Mouse (Mus musculus): ENCODE data around the gene Rasgrf1. TPM values are rescaled to one million over a fixed set of nuclear protein-coding genes. Genes with fewer than 3 reads are reported as not detected.
"Not testable (repeated sequence)": the region's sequence is repeated elsewhere in the genome, so short reads cannot be mapped to it uniquely, and the experiment has no call there.

Rasgrf1 gene
- polyA plus RNA-seq, 1 experiment = not detected

DNA sequence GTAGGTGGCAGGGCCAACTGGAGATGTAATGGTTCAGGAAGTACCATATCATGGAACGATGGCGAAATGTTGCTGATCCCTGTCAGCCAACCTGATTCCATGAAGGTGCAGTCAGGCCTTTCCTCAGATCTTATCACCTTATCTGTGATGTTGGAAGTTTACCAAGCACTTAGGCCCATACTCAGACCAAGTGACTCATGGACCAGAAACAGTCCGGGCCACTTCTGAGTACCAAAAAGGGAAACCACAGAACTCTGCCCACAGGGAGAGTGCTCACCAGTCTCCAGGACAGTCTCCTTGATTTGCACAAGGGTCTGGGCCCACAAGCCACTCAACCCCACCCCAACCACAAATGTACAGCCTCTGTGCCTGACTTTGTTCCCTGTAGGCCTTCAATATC is 126.1 kb downstream of the Rasgrf1 start:
- H3K27ac ChIP-seq (ENCODE audit: insufficient read depth, low read depth, low read length) = no peak overlapping the region
- TF ChIP-seq POLR2A (IDR thresholded peaks at IDR 0.05; ENCODE audit: insufficient read depth, low read depth, low read length) = no peak
- TF ChIP-seq CTCF (IDR thresholded peaks at IDR 0.05; ENCODE audit: insufficient read depth, low read depth, low read length) = no peak
- WGBS = 98% methylated on average over 3 of the region's 3 CpGs
- no peaks in the 10 kb centered on the region for H3K4me1 ChIP-seq (ENCODE audit: control insufficient read depth, insufficient read depth, low read length)
- H3K4me3 ChIP-seq (ENCODE audit: insufficient read depth, low read depth, low read length) = no peak overlapping the region

DNA sequence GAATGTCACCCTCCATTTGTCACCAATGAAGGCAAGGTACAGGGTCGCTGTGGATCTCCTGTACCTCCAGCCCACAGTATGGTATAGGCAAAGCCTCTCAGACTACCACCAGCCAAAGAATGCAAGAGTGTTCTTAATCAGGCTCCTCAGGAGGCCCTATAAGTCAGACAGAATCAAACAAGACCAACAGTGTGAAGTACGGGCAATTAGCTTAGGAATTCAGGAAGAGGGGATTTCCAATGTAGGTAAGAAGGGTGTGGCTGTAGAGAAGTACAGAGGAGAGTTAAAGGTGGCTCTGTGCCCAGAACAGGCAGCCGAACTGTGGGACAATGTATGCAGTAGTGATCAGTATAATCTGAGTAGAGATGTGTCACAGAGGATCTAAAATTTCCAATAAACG is 126.6 kb downstream of the Rasgrf1 start:
- WGBS = 85% methylated on average over 4 of the region's 4 CpGs
- no peak overlapping the region for H3K27ac ChIP-seq (ENCODE audit: insufficient read depth, low read depth, low read length)
- H3K4me1 ChIP-seq (ENCODE audit: control insufficient read depth, insufficient read depth, low read length) = no peaks in the 10 kb centered on the region
- H3K4me3 ChIP-seq (ENCODE audit: insufficient read depth, low read depth, low read length) = no peak overlapping the region
- TF ChIP-seq CTCF (IDR thresholded peaks at IDR 0.05; ENCODE audit: insufficient read depth, low read depth, low read length) = no peak
- TF ChIP-seq POLR2A (IDR thresholded peaks at IDR 0.05; ENCODE audit: insufficient read depth, low read depth, low read length) = no peak

DNA sequence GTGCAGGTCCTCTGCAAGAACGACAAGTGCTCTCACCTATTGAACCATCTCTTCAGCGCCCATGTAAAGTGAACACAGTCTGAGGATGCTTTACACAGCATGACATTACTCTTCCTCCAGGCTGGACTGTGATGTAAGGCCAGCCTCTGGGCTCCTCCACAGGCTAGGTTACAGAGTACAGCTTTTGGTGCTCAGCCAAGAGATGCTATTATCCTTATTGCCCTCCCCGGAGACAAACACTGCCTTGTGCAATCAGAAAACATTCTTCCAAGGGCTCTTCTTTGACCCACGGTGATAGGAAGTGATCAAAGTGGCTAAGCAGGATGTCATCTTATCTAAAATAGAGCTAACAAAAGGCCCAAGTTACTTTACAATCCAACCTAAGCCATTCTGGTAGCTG is 128.8 kb downstream of the Rasgrf1 start:
- H3K27ac ChIP-seq (ENCODE audit: insufficient read depth, low read depth, low read length) = no peak overlapping the region
- 63% methylated on average over 4 of the region's 4 CpGs for WGBS
- no peak overlapping the region for H3K4me3 ChIP-seq (ENCODE audit: insufficient read depth, low read depth, low read length)
- no peaks in the 10 kb centered on the region for H3K4me1 ChIP-seq (ENCODE audit: control insufficient read depth, insufficient read depth, low read length)
- no peak for TF ChIP-seq CTCF (IDR thresholded peaks at IDR 0.05; ENCODE audit: insufficient read depth, low read depth, low read length)
- no peak for TF ChIP-seq POLR2A (IDR thresholded peaks at IDR 0.05; ENCODE audit: insufficient read depth, low read depth, low read length)

DNA sequence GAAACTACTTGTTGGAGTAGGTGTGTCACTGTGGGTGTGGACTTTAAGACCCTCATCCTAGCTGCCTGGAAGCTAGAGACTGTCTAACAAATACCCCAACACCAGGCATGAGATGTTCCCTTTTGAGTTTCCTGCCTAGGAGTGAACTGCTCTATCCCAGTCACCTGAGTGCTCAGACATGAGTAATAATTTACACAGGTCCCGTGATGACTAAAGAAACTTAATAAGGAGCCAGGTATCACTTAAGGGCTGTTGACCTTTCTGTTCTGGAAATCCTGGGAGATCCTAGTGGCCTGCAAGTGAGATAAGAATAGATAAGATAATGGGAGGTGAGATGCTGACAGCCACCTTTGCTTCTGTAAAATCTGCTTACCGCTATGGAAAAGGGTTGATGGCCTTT is 131.2 kb downstream of the Rasgrf1 start:
- WGBS = 93% methylated on average over 2 of the region's 2 CpGs
- Histone ChIP-seq H3K4me3 (ENCODE audit: insufficient read depth, low read depth, low read length) (no peak overlapping the region), H3K4me1 (ENCODE audit: control insufficient read depth, insufficient read depth, low read length) (no peaks in the 10 kb centered on the region), H3K27ac (ENCODE audit: insufficient read depth, low read depth, low read length) (no peak overlapping the region)
- TF ChIP-seq CTCF (IDR thresholded peaks at IDR 0.05; ENCODE audit: insufficient read depth, low read depth, low read length) = no peak
- TF ChIP-seq POLR2A (IDR thresholded peaks at IDR 0.05; ENCODE audit: insufficient read depth, low read depth, low read length) = no peak

DNA sequence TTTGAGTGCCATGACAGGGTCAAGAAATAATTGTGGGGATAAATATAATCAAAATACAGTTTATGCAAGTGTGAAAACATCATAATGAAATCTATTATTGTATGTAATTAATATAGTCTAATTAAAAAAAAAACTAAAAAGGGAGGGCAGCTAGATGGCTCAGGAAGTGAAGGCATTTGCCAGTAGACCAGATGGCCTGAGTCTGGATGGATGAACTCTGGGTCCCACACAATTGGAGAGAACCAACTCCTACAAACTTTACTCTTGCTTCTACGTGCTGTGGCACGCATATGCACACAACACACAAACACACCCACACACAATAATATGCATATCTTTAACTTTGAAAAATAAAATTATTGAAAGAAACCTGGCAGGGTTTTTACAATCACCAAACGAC is 131.8 kb downstream of the Rasgrf1 start:
- H3K4me3 ChIP-seq (ENCODE audit: insufficient read depth, low read depth, low read length) = no peak overlapping the region
- no peak overlapping the region for H3K27ac ChIP-seq (ENCODE audit: insufficient read depth, low read depth, low read length)
- TF ChIP-seq CTCF (IDR thresholded peaks at IDR 0.05; ENCODE audit: insufficient read depth, low read depth, low read length) (no peak), POLR2A (IDR thresholded peaks at IDR 0.05; ENCODE audit: insufficient read depth, low read depth, low read length) (no peak)
- 95% methylated on average over 3 of the region's 3 CpGs for WGBS
- H3K4me1 ChIP-seq (ENCODE audit: control insufficient read depth, insufficient read depth, low read length) = no peaks in the 10 kb centered on the region

DNA sequence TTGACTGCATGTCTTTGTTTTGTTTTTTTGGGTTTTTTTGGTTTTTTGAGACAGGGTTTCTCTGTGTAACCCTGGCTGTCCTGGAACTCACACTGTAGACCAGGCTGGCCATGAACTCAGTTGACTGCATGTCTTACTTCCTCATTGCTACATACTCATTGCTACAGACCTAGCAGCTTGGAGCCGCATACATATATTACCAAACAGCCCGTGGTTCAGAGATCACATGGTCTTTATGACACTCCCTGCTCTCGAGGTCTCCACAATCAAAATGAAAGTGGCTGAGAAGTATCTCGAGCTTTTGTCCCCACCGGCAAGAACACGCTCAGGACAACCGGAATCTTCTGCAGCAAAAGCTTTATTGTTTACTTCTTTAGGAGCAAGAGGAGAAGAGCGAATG is 133.2 kb downstream of the Rasgrf1 start:
- not testable (repeated sequence) for H3K4me3 ChIP-seq (ENCODE audit: insufficient read depth, low read depth, low read length); H3K4me1 ChIP-seq (ENCODE audit: control insufficient read depth, insufficient read depth, low read length); H3K27ac ChIP-seq (ENCODE audit: insufficient read depth, low read depth, low read length)
- WGBS = 92% methylated on average over 8 of the region's 8 CpGs

DNA sequence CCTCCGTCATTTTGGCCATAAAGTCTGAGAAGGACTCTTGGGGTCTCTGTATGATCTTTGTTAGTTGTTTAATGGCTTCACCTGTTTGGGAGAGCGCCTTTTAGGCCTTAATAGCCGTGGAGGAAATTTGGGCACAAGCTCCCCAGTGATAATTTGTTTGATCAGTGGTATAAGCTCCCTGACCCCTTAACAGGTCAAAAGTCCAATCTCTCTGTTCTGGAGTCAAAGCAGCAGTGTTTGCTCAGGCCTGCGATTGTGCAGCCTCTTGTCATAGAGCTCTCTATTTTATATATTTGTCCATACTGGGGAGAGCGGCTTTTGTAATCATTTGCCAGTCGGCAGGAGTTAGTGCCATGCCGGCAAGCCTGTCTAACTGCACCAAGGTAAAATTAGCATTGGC is 135.5 kb downstream of the Rasgrf1 start:
- TF ChIP-seq POLR2A (IDR thresholded peaks at IDR 0.05; ENCODE audit: insufficient read depth, low read depth, low read length) (no peak), CTCF (IDR thresholded peaks at IDR 0.05; ENCODE audit: insufficient read depth, low read depth, low read length) (no peak)
- Histone ChIP-seq H3K27ac (ENCODE audit: insufficient read depth, low read depth, low read length) (no peak overlapping the region), H3K4me1 (ENCODE audit: control insufficient read depth, insufficient read depth, low read length) (no peaks in the 10 kb centered on the region), H3K4me3 (ENCODE audit: insufficient read depth, low read depth, low read length) (no peak overlapping the region)
- 94% methylated on average over 7 of the region's 7 CpGs for WGBS

DNA sequence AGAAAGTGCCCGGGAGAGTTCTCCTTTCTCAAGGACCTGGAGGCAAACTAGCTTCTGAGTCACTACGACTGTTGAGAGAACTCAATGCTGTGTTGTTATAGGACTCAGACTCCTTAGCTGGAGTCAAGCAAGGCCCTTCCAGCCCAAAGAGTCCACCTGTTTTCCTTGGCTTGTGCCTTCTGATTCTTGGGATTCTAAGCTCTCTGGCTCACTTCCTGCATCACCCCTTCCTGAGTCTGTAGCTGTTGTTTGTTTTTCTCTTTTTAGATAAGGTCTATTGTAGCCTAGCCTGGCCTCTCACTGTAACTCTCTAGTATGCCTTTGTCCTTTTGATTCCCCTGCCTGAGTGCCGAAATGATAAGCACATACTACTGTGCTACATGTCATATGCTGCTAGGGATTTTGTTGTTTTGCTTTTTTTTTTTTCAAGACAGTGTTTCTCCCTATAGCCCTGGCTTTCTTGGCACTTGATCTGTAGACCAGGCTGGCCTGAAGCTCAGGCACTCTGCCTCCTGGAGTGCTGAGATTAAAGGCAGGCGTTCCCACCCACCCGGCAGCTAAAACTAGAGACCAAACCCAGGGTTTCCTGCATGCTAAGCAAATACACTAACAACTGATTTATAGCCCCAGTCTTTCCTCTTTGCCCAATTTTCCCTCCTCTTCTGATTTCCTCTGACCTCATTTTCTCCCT is 138.4 kb downstream of the Rasgrf1 start:
- no peak overlapping the region for H3K4me3 ChIP-seq (ENCODE audit: insufficient read depth, low read depth, low read length)
- 62% methylated on average over 5 of the region's 5 CpGs for WGBS
- H3K4me1 ChIP-seq (ENCODE audit: control insufficient read depth, insufficient read depth, low read length) = no peaks in the 10 kb centered on the region
- 0 out of 2 replicates have a peak overlapping the region, but pooled peaks have one; percentile 37 for H3K27ac ChIP-seq (ENCODE audit: insufficient read depth, low read depth, low read length)
- TF ChIP-seq CTCF (IDR thresholded peaks at IDR 0.05; ENCODE audit: insufficient read depth, low read depth, low read length) (no peak), POLR2A (IDR thresholded peaks at IDR 0.05; ENCODE audit: insufficient read depth, low read depth, low read length) (no peak)

DNA sequence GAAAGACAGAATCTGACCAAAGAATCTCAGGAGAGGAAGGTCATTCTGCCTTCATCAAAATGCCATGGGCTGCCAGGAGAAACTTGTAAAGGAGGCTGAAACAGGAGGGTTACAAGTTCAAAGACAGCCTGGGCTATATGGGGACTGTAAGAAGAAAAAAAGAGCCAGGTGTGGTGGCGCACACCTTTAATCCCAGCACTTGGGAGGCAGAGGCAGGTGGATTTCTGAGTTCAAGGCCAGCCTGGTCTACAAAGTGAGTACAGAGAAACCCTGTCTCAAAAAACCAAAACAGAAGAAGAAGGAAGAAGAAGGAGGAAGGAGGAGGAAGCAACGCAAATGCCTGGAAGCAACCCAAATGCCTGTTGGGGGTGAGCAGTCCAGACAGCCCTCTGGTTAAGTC is 144.1 kb downstream of the Rasgrf1 start, which contains the start of gene Ctsh:
Gene Ctsh (plus strand): TSS at position 301 of the 400 bp plus-strand sequence.
- H3K27ac ChIP-seq (ENCODE audit: insufficient read depth, low read depth, low read length) = no peak within 1 kb of the TSS
- peaks cover 8% of the 10 kb centered on the region; the same call in 1 of the 2 replicates for H3K4me1 ChIP-seq (ENCODE audit: control insufficient read depth, insufficient read depth, low read length)
- WGBS = 73% methylated on average over 2 of the region's 2 CpGs
- peak within 1 kb of the TSS; percentile 42 for H3K4me3 ChIP-seq (ENCODE audit: insufficient read depth, low read depth, low read length)
- no peak for TF ChIP-seq CTCF (IDR thresholded peaks at IDR 0.05; ENCODE audit: insufficient read depth, low read depth, low read length)
- TF ChIP-seq POLR2A (IDR thresholded peaks at IDR 0.05; ENCODE audit: insufficient read depth, low read depth, low read length) = no peak

Data from olfactory bulb, adult 2 months (tissue).